Comparison of ENCODE assay signal across 11 mouse cellular contexts in the genomic region with DNA sequence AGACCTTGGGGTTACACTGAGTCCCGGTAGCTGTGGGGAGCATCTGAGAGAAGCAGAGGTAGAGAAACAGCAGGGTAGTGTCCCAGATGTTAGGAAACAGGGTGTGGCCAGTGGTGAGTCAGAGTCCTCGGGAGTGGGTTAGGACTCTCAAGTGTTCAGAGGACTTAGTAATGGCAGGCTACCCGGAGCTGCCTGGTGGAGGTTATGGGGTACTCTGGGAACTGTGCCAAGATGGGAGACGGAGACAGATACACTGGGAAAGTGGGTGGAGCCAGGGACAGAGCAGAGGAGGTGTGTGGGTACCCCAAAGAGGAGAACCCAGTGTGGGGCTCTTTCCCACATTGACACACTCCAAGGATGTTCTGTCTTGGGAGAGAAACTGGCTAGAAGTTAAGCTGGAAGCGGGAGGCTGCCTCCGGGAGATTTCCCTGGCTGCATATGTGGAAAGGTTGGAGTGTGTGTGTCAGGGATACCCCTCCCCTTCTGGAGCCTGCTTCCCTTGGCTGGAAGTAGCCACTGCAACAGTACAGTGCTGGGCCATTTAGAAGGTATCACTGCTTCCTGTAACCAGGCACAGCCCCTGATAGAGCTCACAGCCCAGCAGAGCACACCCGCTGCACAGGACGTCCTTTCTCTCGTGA. TPM values are rescaled to one million over a fixed set of nuclear protein-coding genes. Genes with fewer than 3 reads are reported as not detected.
DNase-seq lines count a peak whose midpoint lies in the region; ATAC-seq lines count a peak whose summit lies in the region.
"Had no signal": no experiment of that assay in that cellular context is flagged by ENCODE, and none has a peak within 500 bp of the region (broad histone marks: within the 10 kb centered on the region; RNA-seq: fewer than 3 reads in every experiment).

No protein-coding gene starts in this region.

- 0 out of 2 replicates have a peak, but pooled peaks cover 4% of the 10 kb centered on the region for H3K9me3 ChIP-seq in heart, embryonic 16.5 days (replicated peaks; ENCODE audit: control insufficient read depth, low read length)
- H3K9me3 ChIP-seq in forebrain, embryonic 15.5 days, result no peaks in the 10 kb centered on the region
- H3K9me3 ChIP-seq: liver, embryonic 15.5 days had no signal

- H3K27me3 ChIP-seq in heart, embryonic 16.5 days (ENCODE audit: control insufficient read depth, insufficient read depth, low read length), result peaks cover 5% of the 10 kb centered on the region
- no peaks in the 10 kb centered on the region for H3K27me3 ChIP-seq in forebrain, embryonic 15.5 days

- no peak overlapping the region for H3K9ac ChIP-seq in heart, embryonic 16.5 days (ENCODE audit: low read length)
- no peak overlapping the region for H3K9ac ChIP-seq in forebrain, embryonic 15.5 days (replicated peaks)
- H3K9ac ChIP-seq: liver, embryonic 15.5 days had no signal

- no peak overlapping the region for H3K4me3 ChIP-seq in heart, embryonic 16.5 days (ENCODE audit: low read length)
- H3K4me3 ChIP-seq in forebrain, embryonic 15.5 days, result no peak overlapping the region
- H3K4me3 ChIP-seq: liver, embryonic 15.5 days had no signal

- peak; percentile 53 for DNase-seq in gastrocnemius, postnatal 14 days
- no peak for DNase-seq in gastrocnemius, adult 8-10 months (ENCODE audit: low spot score in 2 of 2)
- DNase-seq in urinary bladder, postnatal 14 days (ENCODE audit: low spot score), result peak; percentile 61
- no peak for DNase-seq in urinary bladder, postnatal 10 days (ENCODE audit: low spot score)
- DNase-seq in testis, postnatal 10 days (ENCODE audit: low spot score), result peak; percentile 51
- no peak for DNase-seq in cerebellum, postnatal 25 days
- DNase-seq: thymus, postnatal 4 days had no signal

- H3K4me1 ChIP-seq in heart, embryonic 16.5 days (ENCODE audit: control insufficient read depth, insufficient read depth, low read length), result peaks cover 32% of the 10 kb centered on the region
- H3K4me1 ChIP-seq in forebrain, embryonic 15.5 days, result peaks cover 8% of the 10 kb centered on the region; the same call in 1 of the 2 replicates
- H3K4me1 ChIP-seq: liver, embryonic 15.5 days had no signal

- ATAC-seq in heart, embryonic 16.5 days (replicated peaks; ENCODE audit: extremely low read depth, insufficient read depth, low FRiP score), result 0 out of 2 replicates have a peak, but pooled peaks have one; percentile 35
- ATAC-seq in forebrain, embryonic 15.5 days (replicated peaks), result no peak

- no peaks in the 10 kb centered on the region for H3K36me3 ChIP-seq in heart, embryonic 16.5 days (ENCODE audit: control insufficient read depth, insufficient read depth)
- no peaks in the 10 kb centered on the region for H3K36me3 ChIP-seq in forebrain, embryonic 15.5 days
- H3K36me3 ChIP-seq: liver, embryonic 15.5 days had no signal

- WGBS in heart, embryonic 16.5 days, result 37% methylated on average over 9 of the region's 9 CpGs
- 61% methylated on average over 9 of the region's 9 CpGs for WGBS in forebrain, embryonic 15.5 days

- no peak overlapping the region for H3K4me2 ChIP-seq in heart, embryonic 16.5 days (ENCODE audit: low read depth, low read length)
- no peak overlapping the region for H3K4me2 ChIP-seq in forebrain, embryonic 15.5 days (replicated peaks)
- H3K4me2 ChIP-seq: liver, embryonic 15.5 days had no signal

- peak overlapping the region; percentile 62 for H3K27ac ChIP-seq in heart, embryonic 16.5 days (ENCODE audit: low read length)
- H3K27ac ChIP-seq in forebrain, embryonic 15.5 days (replicated peaks), result no peak overlapping the region
- H3K27ac ChIP-seq: liver, embryonic 15.5 days had no signal

- intact Hi-C loops in gastrocnemius, postnatal 14 days (cut with DNase I; ENCODE audit: low total_unique reads), result no loop called here

RNA-seq across cellular contexts. Expression of a gene that starts 14.0 kb away (rescaled TPM):
- total RNA-seq in gastrocnemius, postnatal 14 days (2021), result 10 to 100 TPM; 69.8 to 85.6 TPM
- 10 to 100 TPM; 18.1 to 27.4 (median 23.3) TPM for total RNA-seq in gastrocnemius, adult 8-10 months (2022)
- 2.5 and 2.8 TPM in 2 replicates for polyA plus RNA-seq in heart, embryonic 16.5 days (2015; fragmentation: Nextera tagmentation; extraction: Ambion mirVana)
- 0.05 and 0.06 TPM in 2 replicates for polyA plus RNA-seq in forebrain, embryonic 15.5 days (2015; fragmentation: Nextera tagmentation; extraction: Ambion mirVana)
- polyA plus RNA-seq: embryonic facial prominence, embryonic 11.5 days had no signal

RNA-seq across cellular contexts. Expression of a gene that starts 37.4 kb away (rescaled TPM):
- total RNA-seq in gastrocnemius, postnatal 14 days (2021), result 10 to 100 TPM in 1 of 2 experiments, 1 to 10 TPM in 1; 8.9 to 11.0 TPM
- 1 to 10 TPM; 5.4 to 7.6 (median 6.3) TPM for total RNA-seq in gastrocnemius, adult 8-10 months (2022)
- polyA plus RNA-seq in heart, embryonic 16.5 days (2015; fragmentation: Nextera tagmentation; extraction: Ambion mirVana), result 45.7 and 46.7 TPM in 2 replicates
- polyA plus RNA-seq in forebrain, embryonic 15.5 days (2015; fragmentation: Nextera tagmentation; extraction: Ambion mirVana), result 111 and 112 TPM in 2 replicates

RNA-seq across cellular contexts. Expression of a gene that starts 39.8 kb away (rescaled TPM):
- 1 to 10 TPM; 4.6 to 6.4 TPM for total RNA-seq in gastrocnemius, postnatal 14 days (2021)
- total RNA-seq in gastrocnemius, adult 8-10 months (2022), result 1 to 10 TPM; 5.3 to 9.4 (median 8.9) TPM
- polyA plus RNA-seq in heart, embryonic 16.5 days (2015; fragmentation: Nextera tagmentation; extraction: Ambion mirVana), result 11.7 and 12.3 TPM in 2 replicates
- polyA plus RNA-seq in forebrain, embryonic 15.5 days (2015; fragmentation: Nextera tagmentation; extraction: Ambion mirVana), result 15.3 and 15.8 TPM in 2 replicates

RNA-seq across cellular contexts. Expression of a gene that starts 55.0 kb away (rescaled TPM):
- total RNA-seq in gastrocnemius, postnatal 14 days (2021), result under 1 TPM; 0.27 to 0.47 TPM
- under 1 TPM in 3 of 4 experiments, not detected in 1; 0.12 to 0.35 (median 0.25) TPM for total RNA-seq in gastrocnemius, adult 8-10 months (2022)
- 0.64 and 2.1 TPM in 2 replicates for polyA plus RNA-seq in heart, embryonic 16.5 days (2015; fragmentation: Nextera tagmentation; extraction: Ambion mirVana)
- polyA plus RNA-seq in forebrain, embryonic 15.5 days (2015; fragmentation: Nextera tagmentation; extraction: Ambion mirVana), result 6.8 and 7.4 TPM in 2 replicates
- polyA plus RNA-seq: liver, embryonic 15.5 days had no signal

RNA-seq across cellular contexts. Expression of a gene that starts 56.1 kb away (rescaled TPM):
- 10 to 100 TPM; 35.7 to 38.9 TPM for total RNA-seq in gastrocnemius, postnatal 14 days (2021)
- total RNA-seq in gastrocnemius, adult 8-10 months (2022), result 10 to 100 TPM; 38.0 to 40.7 (median 39.9) TPM
- polyA plus RNA-seq in heart, embryonic 16.5 days (2015; fragmentation: Nextera tagmentation; extraction: Ambion mirVana), result 26.7 and 27.3 TPM in 2 replicates
- polyA plus RNA-seq in forebrain, embryonic 15.5 days (2015; fragmentation: Nextera tagmentation; extraction: Ambion mirVana), result 17.2 and 18.2 TPM in 2 replicates

Comparison
In these comparisons a context has a peak if more than half of its experiments do, and no peak if none do; other contexts are left out.
1. DNase-seq: peak in gastrocnemius, postnatal 14 days (single experiment), urinary bladder, postnatal 14 days (single experiment) and testis, postnatal 10 days (single experiment); none in gastrocnemius, adult 8-10 months (0 of 2), urinary bladder, postnatal 10 days (single experiment) and cerebellum, postnatal 25 days (0 of 2).